8 mouse cellular contexts compared by ENCODE assay signal in the genomic region with DNA sequence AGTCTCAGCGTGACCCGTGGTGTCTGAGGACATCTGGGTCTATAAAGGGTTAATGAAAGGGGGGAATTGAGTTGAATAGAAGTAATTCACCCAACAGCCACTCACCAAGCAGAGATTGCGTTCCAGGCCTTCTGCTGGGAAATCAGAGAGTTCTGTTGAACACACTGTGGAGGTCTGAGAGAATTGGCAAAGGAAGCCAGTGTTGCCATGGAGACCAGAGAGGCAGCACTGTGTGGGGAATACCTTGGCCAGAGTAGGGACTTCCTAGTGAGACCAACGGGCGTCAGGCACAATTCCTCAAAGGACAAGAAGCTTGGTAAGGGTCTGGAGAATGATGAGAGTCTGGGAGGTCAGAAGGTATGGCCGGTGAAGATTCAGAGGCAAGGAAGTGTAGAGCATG. TPM values are rescaled to one million over a fixed set of nuclear protein-coding genes. Genes with fewer than 3 reads are reported as not detected.
DNase-seq lines count a peak whose midpoint lies in the region; ATAC-seq lines count a peak whose summit lies in the region.
"Had no signal": no experiment of that assay in that cellular context is flagged by ENCODE, and none has a peak within 500 bp of the region (broad histone marks: within the 10 kb centered on the region; RNA-seq: fewer than 3 reads in every experiment).

No protein-coding gene starts in this region.

- DNase-seq in layer of hippocampus, adult 11-12 months (ENCODE audit: low spot score) = peak; percentile 75
- no peak for DNase-seq in layer of hippocampus, adult 9-10 months (ENCODE audit: low spot score)
- DNase-seq in frontal cortex, postnatal 10 days (ENCODE audit: low spot score in 2 of 2) = peak; percentile 68 to 77
- DNase-seq in left cerebral cortex, adult 11 months (ENCODE audit: low spot score) = peak; percentile 41
- DNase-seq in right cerebral cortex, postnatal 14 days = peak; percentile 66
- no peak for DNase-seq in embryo, embryonic 11 days

- no peak for ATAC-seq in inflammation-experienced regulatory T-cells, adult 6 months

RNA-seq across cellular contexts. Expression of a gene that starts 23.2 kb away (rescaled TPM):
- polyA plus RNA-seq in inflammation-experienced regulatory T-cells, adult 6 months (2017; shearing (Covaris generic)) = not detected
- polyA plus RNA-seq: liver, embryonic 14.5 days had no signal

Comparison
In these comparisons a context has a peak if more than half of its experiments do, and no peak if none do; other contexts are left out.
1. DNase-seq: peak in layer of hippocampus, adult 11-12 months (single experiment), frontal cortex, postnatal 10 days (2 of 2), left cerebral cortex, adult 11 months (single experiment) and right cerebral cortex, postnatal 14 days (single experiment); none in layer of hippocampus, adult 9-10 months (single experiment) and embryo, embryonic 11 days (single experiment).